Mouse (Mus musculus) hindbrain, embryonic 16.5 days (tissue): Measurements from ENCODE around the gene Maneal. TPM values are rescaled to one million over a fixed set of nuclear protein-coding genes. Genes with fewer than 3 reads are reported as not detected.
A peak's percentile ranks its signal among the peaks of the same experiment; 100 is the strongest.

Experiments
- ATAC-seq: fragments of 200-750 bp; cut with Nextera tagmentation; 2 replicates; pipeline ENCODE4 v1.8.0; 2017; ENCODE audit warnings: moderate TSS enrichment, moderate library complexity
- H3K27ac ChIP-seq: fragments of 300-500 bp; sonication (generic); 2 replicates; pipeline ENCODE4 v1.5.1; 2014; ENCODE audit warnings: low read depth, mild to moderate bottlenecking, control low read depth, low read length, moderate library complexity
- H3K27me3 ChIP-seq: fragments of 300-500 bp; sonication (generic); replicated peaks from 2 replicates; pipeline ENCODE4 v1.6.1; 2014; ENCODE audit warnings: low read length; ENCODE audit not compliant: control insufficient read depth, insufficient read depth
- H3K36me3 ChIP-seq: fragments of 300-500 bp; sonication (generic); 2 replicates; pipeline ENCODE4 v1.6.1; 2014; ENCODE audit warnings: mild to moderate bottlenecking, low read length, moderate library complexity, mixed read lengths; ENCODE audit not compliant: control insufficient read depth, insufficient read depth
- H3K4me1 ChIP-seq: fragments of 300-500 bp; sonication (generic); 2 replicates; pipeline ENCODE4 v1.6.1; 2014; ENCODE audit warnings: low read depth, low read length; ENCODE audit not compliant: control insufficient read depth, insufficient read depth
- H3K4me2 ChIP-seq: fragments of 300-500 bp; sonication (generic); 2 replicates; pipeline ENCODE4 v1.6.1; 2014; ENCODE audit warnings: mild to moderate bottlenecking, low read length, control low read depth, moderate library complexity
- H3K4me3 ChIP-seq: fragments of 300-500 bp; sonication (generic); 2 replicates; pipeline ENCODE4 v1.5.1; 2014; ENCODE audit warnings: mild to moderate bottlenecking, low read length, control low read depth, moderate library complexity
- H3K9ac ChIP-seq: fragments of 300-500 bp; sonication (generic); 2 replicates; pipeline ENCODE4 v1.6.1; 2014; ENCODE audit warnings: low read depth, mild to moderate bottlenecking, control low read depth, low read length, moderate library complexity
- H3K9me3 ChIP-seq: fragments of 300-500 bp; sonication (generic); 2 replicates; pipeline ENCODE4 v1.6.1; 2014; ENCODE audit warnings: mild to moderate bottlenecking, low read length, moderate library complexity; ENCODE audit not compliant: control insufficient read depth
- WGBS: fragments of 180-500 bp; shearing (Covaris S2); extraction: QIAGEN DNeasy Blood & Tissue Kit; methylation state at CpG from one replicate; pipeline ENCODE4 v1.1.7; 2014; 5-methylcytosine and 5-hydroxymethylcytosine counted together
- polyA plus RNA-seq: library from polyadenylated mRNA; unstranded; fragments of >200 nt; fragmentation: Nextera tagmentation; extraction: Ambion mirVana; gene quantifications from 2 replicates; pipeline ENCODE4 v1.2.1, GENCODE M21; 2015

The Maneal gene
- 10.5 and 10.6 TPM in 2 replicates for polyA plus RNA-seq

- 1% methylated on average over 56 of the region's 77 CpGs for WGBS
- H3K9ac ChIP-seq: peak within 1 kb of the TSS; percentile 93
- peak; percentile 70 for ATAC-seq
Observed at GRCm38 (mm10) chr4:124861283-124862188, at the start of gene Maneal. Gene Maneal, minus strand, starts transcription at chr4:124862171.

GRCm38 (mm10) chr4:124905971-124906822, 44.2 kb upstream of the Maneal start:
- Histone ChIP-seq H3K9ac (peak overlapping the region; percentile 31; the same call in 1 of the 2 replicates), H3K27ac (peak overlapping the region; percentile 26; the same call in 1 of the 2 replicates), H3K27me3 (no peaks in the 10 kb centered on the region; the same call in 1 of the 2 replicates), H3K4me1 (peaks cover 4% of the 10 kb centered on the region), H3K4me3 (0 out of 2 replicates have a peak overlapping the region, but pooled peaks have one; percentile 1), H3K4me2 (peak overlapping the region; percentile 38), H3K9me3 (no peaks in the 10 kb centered on the region), H3K36me3 (no peaks in the 10 kb centered on the region)
- ATAC-seq: peak; percentile 85
- WGBS: 7% methylated on average over 21 of the region's 21 CpGs

More at GRCm38 (mm10) chr4:124861283-124862188, at the start of gene Maneal:
- Histone ChIP-seq H3K4me2 (peak within 1 kb of the TSS; percentile 87), H3K36me3 (peaks cover 14% of the 10 kb centered on the region), H3K4me3 (peak within 1 kb of the TSS; percentile 78), H3K4me1 (peaks cover 18% of the 10 kb centered on the region), H3K9me3 (no peaks in the 10 kb centered on the region), H3K27me3 (no peaks in the 10 kb centered on the region), H3K27ac (peak within 1 kb of the TSS; percentile 81)

- Histone ChIP-seq H3K36me3 (no peaks in the 10 kb centered on the region), H3K9me3 (no peaks in the 10 kb centered on the region), H3K4me3 (no peak overlapping the region), H3K27me3 (no peaks in the 10 kb centered on the region; the same call in 1 of the 2 replicates), H3K4me2 (no peak overlapping the region), H3K27ac (no peak overlapping the region), H3K4me1 (peaks cover 4% of the 10 kb centered on the region), H3K9ac (no peak overlapping the region)
- 68% methylated on average over 4 of the region's 4 CpGs for WGBS
- ATAC-seq: no peak
Observed at GRCm38 (mm10) chr4:124905417-124905816, 43.4 kb upstream of the Maneal start.

- Histone ChIP-seq H3K27me3 (peaks cover 10% of the 10 kb centered on the region; the same call in 1 of the 2 replicates), H3K4me2 (no peak overlapping the region), H3K36me3 (no peaks in the 10 kb centered on the region), H3K9me3 (no peaks in the 10 kb centered on the region), H3K9ac (no peak overlapping the region), H3K27ac (no peak overlapping the region), H3K4me3 (no peak overlapping the region), H3K4me1 (peaks cover 8% of the 10 kb centered on the region)
- WGBS: 67% methylated on average over 5 of the region's 5 CpGs
- no peak for ATAC-seq
Observed at GRCm38 (mm10) chr4:124899906-124900305, 37.9 kb upstream of the Maneal start.

GRCm38 (mm10) chr4:124898428-124898827, 36.5 kb upstream of the Maneal start:
- peaks cover 10% of the 10 kb centered on the region for H3K4me1 ChIP-seq
- WGBS: 24% methylated on average over 10 of the region's 10 CpGs
- no peaks in the 10 kb centered on the region for H3K36me3 ChIP-seq
- H3K27ac ChIP-seq: no peak overlapping the region
- no peak overlapping the region for H3K4me3 ChIP-seq
- no peak for ATAC-seq
- H3K9me3 ChIP-seq: no peaks in the 10 kb centered on the region
- peaks cover 13% of the 10 kb centered on the region; the same call in 1 of the 2 replicates for H3K27me3 ChIP-seq
- no peak overlapping the region for H3K4me2 ChIP-seq
- no peak overlapping the region for H3K9ac ChIP-seq

GRCm38 (mm10) chr4:124894508-124895428, 32.8 kb upstream of the Maneal start:
- peak overlapping the region; percentile 73 for H3K9ac ChIP-seq
- no peaks in the 10 kb centered on the region for H3K36me3 ChIP-seq
- H3K4me3 ChIP-seq: peak overlapping the region; percentile 52
- 2% methylated on average over 53 of the region's 83 CpGs for WGBS
- H3K4me1 ChIP-seq: peaks cover 10% of the 10 kb centered on the region
- peak overlapping the region; percentile 44; the same call in 1 of the 2 replicates for H3K27ac ChIP-seq
- ATAC-seq: peak; percentile 82
- no peaks in the 10 kb centered on the region for H3K9me3 ChIP-seq
- peak overlapping the region; percentile 85 for H3K4me2 ChIP-seq
- peaks cover 13% of the 10 kb centered on the region for H3K27me3 ChIP-seq

- no peaks in the 10 kb centered on the region for H3K9me3 ChIP-seq
- no peak overlapping the region for H3K27ac ChIP-seq
- H3K27me3 ChIP-seq: peaks cover 13% of the 10 kb centered on the region
- ATAC-seq: peak; percentile 5; the same call in 1 of the 2 replicates
- H3K4me3 ChIP-seq: peak overlapping the region; percentile 52
- WGBS: 26% methylated on average over 6 of the region's 6 CpGs
- peak overlapping the region; percentile 85 for H3K4me2 ChIP-seq
- no peaks in the 10 kb centered on the region for H3K36me3 ChIP-seq
- H3K4me1 ChIP-seq: peaks cover 9% of the 10 kb centered on the region
- peak overlapping the region; percentile 73 for H3K9ac ChIP-seq
Observed at GRCm38 (mm10) chr4:124893769-124894168, 31.8 kb upstream of the Maneal start.

GRCm38 (mm10) chr4:124890831-124891230, 28.9 kb upstream of the Maneal start:
- 74% methylated on average over 5 of the region's 5 CpGs for WGBS
- Histone ChIP-seq H3K27ac (no peak overlapping the region), H3K36me3 (no peaks in the 10 kb centered on the region), H3K9ac (no peak overlapping the region), H3K4me1 (peaks cover 8% of the 10 kb centered on the region), H3K27me3 (peaks cover 10% of the 10 kb centered on the region), H3K4me2 (no peak overlapping the region), H3K9me3 (no peaks in the 10 kb centered on the region), H3K4me3 (no peak overlapping the region)
- no peak for ATAC-seq
